Mouse (Mus musculus): ENCODE measurements around the gene Acacb. TPM values are rescaled to one million over a fixed set of nuclear protein-coding genes. Genes with fewer than 3 reads are reported as not detected.
A peak's percentile ranks its signal among the peaks of the same experiment; 100 is the strongest.

Acacb gene
- polyA plus RNA-seq, 1 experiment from 2014 or later: 9.5 TPM

DNA sequence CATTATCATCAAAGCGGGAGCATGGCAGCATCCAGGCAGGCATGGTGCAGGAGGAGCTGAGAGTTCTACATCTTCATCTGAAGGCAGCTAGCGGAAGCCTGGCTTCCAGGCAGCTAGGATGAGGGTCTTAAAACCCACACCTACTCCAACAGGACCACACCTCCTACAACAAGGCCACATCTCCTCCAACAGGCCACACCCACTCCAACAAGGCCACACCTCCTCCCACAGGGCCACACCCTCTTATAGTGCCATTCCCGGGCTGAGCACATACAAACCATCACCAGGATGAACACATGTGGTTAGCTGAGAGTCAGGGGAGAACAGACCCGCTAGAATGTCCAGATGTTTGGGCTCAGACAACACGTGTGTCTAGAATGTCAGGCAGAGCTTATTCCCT lies 82.6 kb downstream of the Acacb start:
- peaks cover 13% of the 10 kb centered on the region for H3K9me3 ChIP-seq
- no peak overlapping the region for H3K27ac ChIP-seq (replicated peaks)
- WGBS: 75% methylated on average over 5 of the region's 5 CpGs
- no peak overlapping the region for H3K9ac ChIP-seq
- H3K36me3 ChIP-seq: peaks cover 98% of the 10 kb centered on the region
- H3K4me3 ChIP-seq: no peak overlapping the region
- no peaks in the 10 kb centered on the region for H3K27me3 ChIP-seq (replicated peaks)
- H3K4me1 ChIP-seq: no peaks in the 10 kb centered on the region
- H3K4me2 ChIP-seq: no peak overlapping the region
- no peak for ATAC-seq (ENCODE audit: extremely low read depth, insufficient number of reproducible peaks, low FRiP score, low TSS enrichment)

DNA sequence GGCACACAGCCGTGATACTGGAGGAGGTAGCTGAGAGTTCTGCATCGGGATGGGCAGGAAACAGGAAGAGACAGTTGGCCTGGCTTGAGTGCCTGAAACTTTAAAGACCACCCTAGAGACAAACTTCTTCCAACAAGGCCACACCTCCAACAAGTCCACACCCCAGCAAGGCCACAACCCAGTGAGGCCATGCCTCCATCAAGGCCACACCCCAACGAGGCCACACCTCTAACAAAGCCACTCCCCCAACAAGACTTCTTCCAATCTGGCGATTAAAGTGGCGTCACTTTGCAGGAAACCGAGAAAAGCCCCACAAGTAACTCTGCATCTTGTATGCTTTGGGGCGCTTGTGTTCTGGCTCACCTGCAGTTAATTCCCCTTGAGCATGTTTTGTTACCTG lies 92.6 kb downstream of the Acacb start:
- no peak overlapping the region for H3K27ac ChIP-seq (replicated peaks)
- WGBS: 23% methylated on average over 7 of the region's 7 CpGs
- H3K4me3 ChIP-seq: no peak overlapping the region
- no peak for ATAC-seq (ENCODE audit: extremely low read depth, insufficient number of reproducible peaks, low FRiP score, low TSS enrichment)
- H3K4me2 ChIP-seq: no peak overlapping the region
- H3K36me3 ChIP-seq: peaks cover 56% of the 10 kb centered on the region
- H3K27me3 ChIP-seq (replicated peaks): no peaks in the 10 kb centered on the region
- no peak overlapping the region for H3K9ac ChIP-seq
- no peaks in the 10 kb centered on the region for H3K4me1 ChIP-seq
- H3K9me3 ChIP-seq: no peaks in the 10 kb centered on the region

DNA sequence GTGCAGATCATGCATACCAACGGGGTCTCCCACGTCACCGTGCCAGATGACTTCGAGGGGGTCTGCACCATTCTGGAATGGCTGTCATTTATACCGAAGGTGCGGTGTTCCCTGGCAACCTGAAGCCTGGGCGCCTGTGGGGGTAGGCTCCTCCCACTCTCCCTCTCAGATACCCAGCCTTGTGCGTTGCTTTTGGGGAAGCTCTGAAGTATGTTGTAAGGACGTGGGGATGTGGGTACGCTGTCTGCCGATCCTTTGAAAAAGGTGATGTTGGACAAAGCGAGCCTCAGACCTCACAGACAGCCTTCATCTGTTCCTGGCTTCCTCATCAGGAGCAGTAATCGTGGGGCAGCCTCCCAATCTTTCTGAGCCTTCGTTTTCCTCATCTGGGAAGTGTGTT lies 93.4 kb downstream of the Acacb start:
- H3K27me3 ChIP-seq (replicated peaks): no peaks in the 10 kb centered on the region
- no peak for ATAC-seq (ENCODE audit: extremely low read depth, insufficient number of reproducible peaks, low FRiP score, low TSS enrichment)
- H3K36me3 ChIP-seq: peaks cover 57% of the 10 kb centered on the region

DNA sequence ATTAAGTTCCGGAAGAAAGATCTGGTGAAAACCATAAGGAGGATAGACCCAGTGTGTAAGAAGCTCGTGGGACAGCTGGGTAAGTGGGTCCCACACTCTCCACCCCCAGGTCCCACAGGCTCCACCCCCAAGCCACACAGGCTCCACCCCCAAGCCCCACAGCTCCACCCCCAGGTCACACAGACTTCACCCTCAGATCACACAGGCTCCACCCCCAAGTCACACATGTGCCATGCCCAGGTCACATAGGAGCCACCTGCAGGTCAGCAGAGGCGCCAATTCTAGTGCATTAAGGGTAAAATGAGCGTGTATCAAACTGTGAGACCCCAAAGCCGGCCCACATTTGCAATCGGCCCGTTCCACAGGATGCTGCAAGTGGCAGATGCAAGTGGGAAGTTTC lies 100.1 kb downstream of the Acacb start:
- WGBS: 72% methylated on average over 7 of the region's 7 CpGs
- Histone ChIP-seq H3K36me3 (peaks cover 64% of the 10 kb centered on the region), H3K4me2 (no peak overlapping the region), H3K27ac (replicated peaks) (no peak overlapping the region), H3K9ac (no peak overlapping the region), H3K9me3 (no peaks in the 10 kb centered on the region), H3K4me3 (no peak overlapping the region), H3K27me3 (replicated peaks) (no peaks in the 10 kb centered on the region), H3K4me1 (no peaks in the 10 kb centered on the region)
- no peak for ATAC-seq (ENCODE audit: extremely low read depth, insufficient number of reproducible peaks, low FRiP score, low TSS enrichment)

More for the DNA sequence above, 93.4 kb downstream of the Acacb start:
- Histone ChIP-seq H3K4me3 (no peak overlapping the region), H3K9me3 (no peaks in the 10 kb centered on the region), H3K9ac (no peak overlapping the region), H3K4me2 (no peak overlapping the region), H3K4me1 (no peaks in the 10 kb centered on the region), H3K27ac (replicated peaks) (no peak overlapping the region)
- 54% methylated on average over 14 of the region's 14 CpGs for WGBS

DNA sequence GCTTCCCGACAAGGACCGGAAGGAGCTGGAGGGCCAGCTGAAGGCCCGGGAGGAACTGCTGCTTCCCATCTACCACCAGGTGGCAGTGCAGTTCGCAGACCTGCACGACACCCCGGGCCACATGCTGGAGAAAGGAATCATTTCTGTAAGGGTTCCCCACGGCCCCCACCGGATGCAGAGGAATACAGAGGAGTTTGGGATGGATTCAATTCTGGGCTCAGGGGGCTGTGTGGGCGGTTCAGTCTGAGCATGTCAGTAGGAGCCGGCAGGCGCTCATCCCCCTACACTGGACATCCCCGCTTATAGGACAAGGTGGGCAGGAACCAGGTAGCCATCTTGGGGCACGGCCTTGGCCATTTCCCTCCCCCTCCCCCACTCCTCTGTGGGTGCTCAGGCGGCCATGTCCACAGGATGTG lies 101.8 kb downstream of the Acacb start:
- Histone ChIP-seq H3K36me3 (peaks cover 56% of the 10 kb centered on the region), H3K9ac (0 out of 2 replicates have a peak overlapping the region, but pooled peaks have one; percentile 29), H3K27ac (replicated peaks) (no peak overlapping the region), H3K4me3 (no peak overlapping the region), H3K4me1 (no peaks in the 10 kb centered on the region), H3K4me2 (no peak overlapping the region), H3K9me3 (no peaks in the 10 kb centered on the region), H3K27me3 (replicated peaks) (no peaks in the 10 kb centered on the region)
- ATAC-seq (ENCODE audit: extremely low read depth, insufficient number of reproducible peaks, low FRiP score, low TSS enrichment): no peak
- WGBS: 19% methylated on average over 14 of the region's 14 CpGs

DNA sequence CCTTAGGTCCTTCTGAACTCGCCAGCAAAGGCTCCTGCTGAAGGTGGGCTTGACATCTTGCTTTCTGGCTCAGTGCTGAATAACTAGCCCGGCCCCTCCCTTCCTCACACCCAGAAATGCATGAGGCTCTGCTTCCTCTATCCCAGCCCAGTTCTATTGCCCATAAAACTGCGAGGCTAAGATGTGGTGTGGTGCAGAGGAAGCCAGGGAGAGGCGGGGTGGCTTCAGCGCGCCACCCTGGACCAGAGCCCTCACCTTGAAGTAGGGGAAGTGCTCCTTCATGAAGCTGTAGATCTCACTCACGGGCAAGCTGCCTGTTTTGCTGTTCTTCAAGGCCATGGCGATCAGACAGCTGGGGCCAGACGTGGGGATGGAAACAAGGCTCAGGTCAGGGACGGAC lies 113.2 kb downstream of the Acacb start:
- Histone ChIP-seq H3K4me3 (no peak overlapping the region), H3K36me3 (no peaks in the 10 kb centered on the region), H3K27ac (replicated peaks) (no peak overlapping the region), H3K27me3 (replicated peaks) (peaks cover 29% of the 10 kb centered on the region), H3K4me1 (no peaks in the 10 kb centered on the region), H3K9ac (no peak overlapping the region), H3K4me2 (no peak overlapping the region), H3K9me3 (no peaks in the 10 kb centered on the region; the same call in 1 of the 2 replicates)
- no peak for ATAC-seq (ENCODE audit: extremely low read depth, insufficient number of reproducible peaks, low FRiP score, low TSS enrichment)
- WGBS: 61% methylated on average over 10 of the region's 10 CpGs

GRCm38 (mm10) chr5:114261494-114261893 lies 115.2 kb downstream of the Acacb start:
- ATAC-seq (ENCODE audit: extremely low read depth, insufficient number of reproducible peaks, low FRiP score, low TSS enrichment): no peak
- Histone ChIP-seq H3K36me3 (no peaks in the 10 kb centered on the region), H3K9ac (no peak overlapping the region), H3K4me1 (no peaks in the 10 kb centered on the region), H3K27ac (replicated peaks) (no peak overlapping the region), H3K4me3 (no peak overlapping the region), H3K4me2 (no peak overlapping the region), H3K27me3 (replicated peaks) (peaks cover 24% of the 10 kb centered on the region; the same call in 1 of the 2 replicates), H3K9me3 (no peaks in the 10 kb centered on the region; the same call in 1 of the 2 replicates)

DNA sequence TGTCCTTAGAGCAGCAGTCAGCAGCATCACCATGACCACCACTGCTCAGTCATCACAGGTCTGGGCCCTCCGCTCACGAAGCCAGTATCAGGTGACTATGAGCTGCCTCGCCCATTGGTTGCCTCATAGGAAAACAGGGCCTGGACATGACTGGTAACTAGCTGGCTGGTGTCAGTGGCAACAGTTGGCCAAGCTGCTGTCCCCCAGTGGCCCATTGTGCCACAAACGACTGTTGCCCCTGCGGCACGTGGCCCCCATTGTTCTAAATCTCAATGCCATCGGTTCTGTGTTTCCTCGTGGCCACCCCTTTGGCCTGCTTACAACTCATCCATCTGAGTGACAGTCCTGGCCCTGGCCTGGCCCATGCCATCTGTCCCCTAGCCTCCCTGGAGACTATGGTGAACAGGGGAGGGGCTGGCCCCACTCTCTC lies 117.7 kb downstream of the Acacb start:
- WGBS: 77% methylated on average over 8 of the region's 8 CpGs
- H3K4me1 ChIP-seq: no peaks in the 10 kb centered on the region
- no peak overlapping the region for H3K4me2 ChIP-seq
- no peak overlapping the region for H3K27ac ChIP-seq (replicated peaks)
- H3K4me3 ChIP-seq: no peak overlapping the region
- peaks cover 39% of the 10 kb centered on the region for H3K27me3 ChIP-seq (replicated peaks)
- no peak for ATAC-seq (ENCODE audit: extremely low read depth, insufficient number of reproducible peaks, low FRiP score, low TSS enrichment)
- no peaks in the 10 kb centered on the region for H3K36me3 ChIP-seq
- no peak overlapping the region for H3K9ac ChIP-seq
- no peaks in the 10 kb centered on the region; the same call in 1 of the 2 replicates for H3K9me3 ChIP-seq

DNA sequence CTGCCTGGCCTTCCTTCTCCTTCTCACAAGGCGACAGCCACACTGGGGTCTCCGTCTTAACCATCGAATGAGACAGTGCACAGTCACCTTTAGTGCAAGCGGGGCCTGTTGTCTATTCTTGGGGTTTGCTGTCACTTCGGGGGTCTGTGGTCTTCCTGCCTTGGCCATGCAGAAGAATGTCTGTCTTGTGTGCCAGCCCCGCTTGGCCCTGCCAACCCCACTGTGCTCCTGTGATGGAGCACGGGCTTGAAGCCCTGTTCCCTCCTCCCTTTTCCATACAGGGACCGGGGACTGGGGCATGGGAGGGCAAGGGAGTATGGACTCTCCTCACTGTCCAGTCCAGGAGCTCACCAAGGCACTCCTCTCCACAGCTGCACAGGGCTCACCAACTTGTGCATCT lies 118.5 kb downstream of the Acacb start:
- H3K27ac ChIP-seq (replicated peaks): no peak overlapping the region
- H3K27me3 ChIP-seq (replicated peaks): peaks cover 46% of the 10 kb centered on the region
- WGBS: 71% methylated on average over 8 of the region's 8 CpGs
- no peaks in the 10 kb centered on the region for H3K36me3 ChIP-seq
- H3K4me2 ChIP-seq: no peak overlapping the region
- no peak overlapping the region for H3K9ac ChIP-seq
- ATAC-seq (ENCODE audit: extremely low read depth, insufficient number of reproducible peaks, low FRiP score, low TSS enrichment): no peak
- no peaks in the 10 kb centered on the region; the same call in 1 of the 2 replicates for H3K9me3 ChIP-seq
- H3K4me3 ChIP-seq: no peak overlapping the region
- no peaks in the 10 kb centered on the region for H3K4me1 ChIP-seq

GRCm38 (mm10) chr5:114268646-114269045 lies 122.3 kb downstream of the Acacb start:
- Histone ChIP-seq H3K27ac (replicated peaks) (no peak overlapping the region), H3K4me1 (peaks cover 5% of the 10 kb centered on the region), H3K4me2 (no peak overlapping the region), H3K4me3 (no peak overlapping the region), H3K9ac (no peak overlapping the region), H3K9me3 (no peaks in the 10 kb centered on the region), H3K27me3 (replicated peaks) (peaks cover 85% of the 10 kb centered on the region), H3K36me3 (no peaks in the 10 kb centered on the region)
- 44% methylated on average over 7 of the region's 7 CpGs for WGBS
- ATAC-seq (ENCODE audit: extremely low read depth, insufficient number of reproducible peaks, low FRiP score, low TSS enrichment): no peak

- WGBS: 61% methylated on average over 7 of the region's 7 CpGs
Measured at GRCm38 (mm10) chr5:114269499-114269898, 123.2 kb downstream of the Acacb start.

DNA sequence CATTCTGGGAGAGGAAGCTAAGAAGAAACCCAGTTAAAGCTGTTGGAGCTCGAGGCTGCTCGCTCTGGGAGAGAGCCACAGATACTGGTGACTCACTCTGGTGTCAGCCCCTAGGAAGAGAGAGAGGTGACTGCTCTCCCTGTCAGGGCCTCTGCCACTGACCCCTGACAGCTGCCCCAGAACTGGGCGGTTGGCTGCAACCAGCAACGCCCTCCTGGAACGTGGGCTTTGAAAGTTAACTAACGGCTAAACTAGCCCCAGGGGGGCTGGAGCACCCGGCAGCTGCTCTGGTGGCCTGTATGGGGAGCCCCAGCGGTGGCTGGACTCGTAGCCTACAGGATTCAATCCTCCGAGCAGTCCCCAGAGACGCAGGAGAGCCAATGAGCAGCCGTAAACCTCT lies 123.6 kb downstream of the Acacb start:
- H3K27ac ChIP-seq (replicated peaks): no peak overlapping the region
- no peak for ATAC-seq (ENCODE audit: extremely low read depth, insufficient number of reproducible peaks, low FRiP score, low TSS enrichment)

More at GRCm38 (mm10) chr5:114269499-114269898, 123.2 kb downstream of the Acacb start:
- Histone ChIP-seq H3K9ac (no peak overlapping the region), H3K4me2 (no peak overlapping the region), H3K27me3 (replicated peaks) (peaks cover 88% of the 10 kb centered on the region), H3K27ac (replicated peaks) (no peak overlapping the region), H3K9me3 (no peaks in the 10 kb centered on the region), H3K4me1 (peaks cover 14% of the 10 kb centered on the region), H3K36me3 (no peaks in the 10 kb centered on the region), H3K4me3 (no peak overlapping the region)
- ATAC-seq (ENCODE audit: extremely low read depth, insufficient number of reproducible peaks, low FRiP score, low TSS enrichment): no peak

More for the DNA sequence above, 123.6 kb downstream of the Acacb start:
- peaks cover 14% of the 10 kb centered on the region for H3K4me1 ChIP-seq
- no peak overlapping the region for H3K9ac ChIP-seq
- peaks cover 93% of the 10 kb centered on the region for H3K27me3 ChIP-seq (replicated peaks)
- no peaks in the 10 kb centered on the region for H3K9me3 ChIP-seq
- no peak overlapping the region for H3K4me3 ChIP-seq
- H3K4me2 ChIP-seq: no peak overlapping the region
- 19% methylated on average over 12 of the region's 12 CpGs for WGBS
- no peaks in the 10 kb centered on the region for H3K36me3 ChIP-seq

Data from heart, embryonic 13.5 days (tissue).